Mouse (Mus musculus) heart, postnatal 0 days (tissue): ENCODE results near the gene Mrpl54.

ENCODE experiments used
- CTCF ChIP-seq: IDR thresholded peaks from 2 replicates; pipeline ENCODE4 v1.5.1; 2016; ENCODE audit warnings: antibody characterized with exemption, control low read depth, low read depth
- EP300 ChIP-seq: IDR thresholded peaks from 2 replicates; pipeline ENCODE4 v1.6.1; 2016; ENCODE audit warnings: antibody characterized with exemption, low read depth

- TF ChIP-seq CTCF (no peak), EP300 (no peak)
Observed at GRCm38 (mm10) chr10:81306173-81306668, 39.5 kb upstream of the Mrpl54 start.
